Mouse (Mus musculus) heart, adult 2 months (tissue): Measurements from ENCODE around the gene Jdp2.

Experiments used
- CTCF ChIP-seq: fragments of 200-600 bp; IDR thresholded peaks from 2 replicates; pipeline ENCODE4 v1.8.1; 2022; ENCODE audit warnings: antibody characterized with exemption, mild to moderate bottlenecking, moderate library complexity
- POLR2A ChIP-seq: fragments of 200-500 bp; IDR thresholded peaks from 2 replicates; pipeline ENCODE4 v1.6.1; 2011; ENCODE audit warnings: mild to moderate bottlenecking, low read depth, low read length, control low read depth; ENCODE audit not compliant: insufficient read depth

DNA sequence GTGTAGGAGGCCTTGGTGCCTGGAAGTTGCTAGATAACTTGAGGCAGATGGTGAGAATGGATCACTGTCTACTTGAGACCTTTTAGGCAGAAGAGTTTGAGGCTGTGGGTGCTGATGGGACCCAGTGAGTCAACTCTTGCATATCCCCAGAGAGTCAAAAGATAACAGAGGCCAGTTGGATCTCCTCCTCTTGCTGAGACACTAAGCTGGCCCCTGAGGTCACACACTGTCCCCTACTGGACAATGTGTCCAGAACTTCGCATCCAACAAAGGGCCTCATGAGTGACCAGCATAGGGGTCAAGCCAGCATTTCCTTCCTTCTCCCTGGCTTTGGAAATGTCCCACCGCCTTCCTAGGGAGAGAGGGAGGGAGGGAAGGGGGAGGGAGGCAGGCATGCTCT, 81.0 kb downstream of the Jdp2 start:
- no peak for TF ChIP-seq CTCF
- no peak for TF ChIP-seq POLR2A
